Mouse (Mus musculus) kidney, postnatal 0 days (tissue): ENCODE data around the gene Phka1. TPM values are rescaled to one million over a fixed set of nuclear protein-coding genes. Genes with fewer than 3 reads are reported as not detected.
"Not testable (repeated sequence)": the region's sequence is repeated elsewhere in the genome, so short reads cannot be mapped to it uniquely, and the experiment has no call there.

Source experiments
- ATAC-seq: fragments of 200-750 bp; cut with Nextera tagmentation; replicated peaks from 2 replicates; pipeline ENCODE4 v1.8.0; 2017; ENCODE audit warnings: low read depth, moderate number of reproducible peaks, moderate TSS enrichment, moderate library complexity; ENCODE audit not compliant: low FRiP score
- DNase-seq: peaks from one replicate; pipeline ENCODE4 v3.0.0-alpha.2; 2016; ENCODE audit warnings: low spot score
- H3K27ac ChIP-seq: fragments of 300-500 bp; sonication (generic); 2 replicates; pipeline ENCODE4 v1.5.1; 2014; ENCODE audit warnings: mild to moderate bottlenecking
- H3K27me3 ChIP-seq: fragments of 300-500 bp; sonication (generic); 2 replicates; pipeline ENCODE4 v1.6.1; 2014; ENCODE audit warnings: low read length, mixed read lengths; ENCODE audit not compliant: insufficient read depth
- H3K36me3 ChIP-seq: fragments of 300-500 bp; sonication (generic); 2 replicates; pipeline ENCODE4 v1.6.1; 2014; ENCODE audit warnings: low read length, mixed read lengths; ENCODE audit not compliant: insufficient read depth
- H3K4me1 ChIP-seq: fragments of 300-500 bp; sonication (generic); replicated peaks from 2 replicates; pipeline ENCODE4 v1.6.1; 2014; ENCODE audit warnings: antibody characterized with exemption, low read length, mixed read lengths; ENCODE audit not compliant: insufficient read depth
- H3K4me2 ChIP-seq: fragments of 300-500 bp; sonication (generic); 2 replicates; pipeline ENCODE4 v1.6.1; 2014; ENCODE audit warnings: mild to moderate bottlenecking, low read length, moderate library complexity, mixed read lengths
- H3K4me3 ChIP-seq: fragments of 300-500 bp; sonication (generic); replicated peaks from 2 replicates; pipeline ENCODE4 v1.5.1; 2014; ENCODE audit warnings: low read depth, low read length
- H3K9ac ChIP-seq: fragments of 300-500 bp; sonication (generic); 2 replicates; pipeline ENCODE4 v1.6.1; 2014; ENCODE audit warnings: low read depth, low read length
- H3K9me3 ChIP-seq: fragments of 300-500 bp; sonication (generic); replicated peaks from 2 replicates; pipeline ENCODE4 v1.6.1; 2016; ENCODE audit warnings: low read length, inconsistent platforms, mixed read lengths
- CTCF ChIP-seq: IDR thresholded peaks from 2 replicates; pipeline ENCODE4 v1.5.1; 2016; ENCODE audit warnings: antibody characterized with exemption, low read depth, mild to moderate bottlenecking, moderate library complexity
- WGBS: fragments of 180-500 bp; shearing (Covaris S2); extraction: QIAGEN DNeasy Blood & Tissue Kit; methylation state at CpG from one replicate; pipeline ENCODE4 v1.1.7; 2014; 5-methylcytosine and 5-hydroxymethylcytosine counted together
- polyA plus RNA-seq: library from polyadenylated mRNA; unstranded; fragments of >200 nt; fragmentation: Nextera tagmentation; extraction: Ambion mirVana; gene quantifications from 2 replicates; pipeline ENCODE4 v1.2.1, GENCODE M21; 2015

The Phka1 gene
- 3.8 and 4.0 TPM in 2 replicates for polyA plus RNA-seq

DNA sequence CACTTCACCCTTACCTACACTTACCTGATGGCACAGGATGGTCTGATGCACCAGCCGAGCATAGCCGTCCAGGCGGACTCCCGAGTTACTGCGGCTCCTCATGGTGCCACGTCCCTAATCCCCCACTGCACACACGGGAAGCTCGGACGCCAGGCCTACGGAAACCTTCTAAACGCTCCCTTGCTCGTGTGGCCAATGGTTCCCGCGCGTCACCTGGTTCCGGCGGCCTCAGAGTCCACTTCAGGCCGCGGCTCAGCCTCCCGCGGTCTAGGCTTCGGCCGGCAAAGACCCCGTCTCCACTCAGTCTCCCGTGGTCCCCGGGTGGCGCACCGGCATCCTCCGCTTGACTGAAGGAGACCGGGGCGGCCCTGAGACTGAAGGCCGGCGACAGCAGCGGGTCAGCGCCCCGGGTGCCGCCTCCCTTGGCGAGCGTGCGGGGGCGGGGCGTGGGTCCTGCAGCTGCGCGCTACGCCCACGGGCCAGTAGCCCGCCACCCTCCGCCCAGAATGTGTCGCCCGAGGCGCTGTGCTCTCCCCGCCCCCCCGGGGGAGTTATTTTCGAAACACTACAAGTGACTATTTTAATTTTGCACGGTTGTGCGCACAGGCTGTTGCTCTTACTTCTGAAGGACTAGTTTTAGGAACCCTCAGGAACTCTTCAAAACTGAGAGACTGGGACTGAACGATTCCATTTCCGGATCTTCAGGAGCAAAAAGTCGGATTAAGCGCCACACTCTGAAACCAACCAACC, at the start of gene Phka1:
Phka1 (minus strand) TSS at position 424 of the 750 bp plus-strand sequence.
- Histone ChIP-seq H3K4me1 (no peaks in the 10 kb centered on the region), H3K9me3 (no peaks in the 10 kb centered on the region), H3K36me3 (no peaks in the 10 kb centered on the region), H3K9ac (peak within 1 kb of the TSS; percentile 58), H3K27ac (peak within 1 kb of the TSS; percentile 25; the same call in 1 of the 2 replicates), H3K27me3 (no peaks in the 10 kb centered on the region), H3K4me3 (peak within 1 kb of the TSS; percentile 52), H3K4me2 (peak within 1 kb of the TSS; percentile 56)
- WGBS = 26% methylated on average over 60 of the region's 60 CpGs
- ATAC-seq (peak; percentile 91), DNase-seq (peak; percentile 61)
- 0 out of 2 replicates have a peak, but pooled peaks have one; percentile 22 for TF ChIP-seq CTCF

- WGBS = 12% methylated on average over 4 of the region's 4 CpGs
- H3K36me3 ChIP-seq, H3K4me3 ChIP-seq, H3K27ac ChIP-seq, H3K4me2 ChIP-seq, ATAC-seq, H3K4me1 ChIP-seq, H3K9me3 ChIP-seq, H3K9ac ChIP-seq, H3K27me3 ChIP-seq: not testable (repeated sequence)
- TF ChIP-seq CTCF = peak; percentile 60
- peak; percentile 27 for DNase-seq
Measured at GRCm38 (mm10) chrX:102689252-102689651, 45.2 kb upstream of the Phka1 start.

DNA sequence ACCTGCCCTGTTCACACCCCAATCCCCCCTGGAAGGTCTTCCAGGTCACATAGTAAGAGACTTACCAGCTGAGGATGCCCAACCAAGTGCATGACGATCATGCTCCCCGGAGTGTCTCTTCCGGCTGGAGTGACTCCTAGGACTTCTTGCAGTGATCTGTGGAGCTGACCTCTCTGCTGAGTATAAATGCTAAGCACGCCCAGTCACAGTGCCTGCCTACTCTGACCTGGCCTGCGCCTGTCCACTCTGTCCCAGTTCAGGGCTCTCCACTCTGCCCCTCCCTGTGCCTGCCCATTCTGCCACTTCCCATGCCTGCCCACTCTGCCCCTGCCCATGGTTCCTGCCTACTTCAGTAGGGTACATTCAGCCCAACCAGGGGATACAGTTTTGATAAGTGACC, 42.8 kb upstream of the Phka1 start, which contains the start of gene Gm3880:
Gm3880 (minus strand) TSS at position 101 of the 400 bp plus-strand sequence.
- not testable (repeated sequence) for H3K9me3 ChIP-seq, H3K27me3 ChIP-seq, H3K27ac ChIP-seq, ATAC-seq, H3K36me3 ChIP-seq, H3K4me2 ChIP-seq, DNase-seq, H3K4me3 ChIP-seq, H3K9ac ChIP-seq, H3K4me1 ChIP-seq
- WGBS = 85% methylated on average over 5 of the region's 5 CpGs

GRCm38 (mm10) chrX:102684706-102685105, 40.7 kb upstream of the Phka1 start:
- H3K9ac ChIP-seq, H3K9me3 ChIP-seq, DNase-seq, H3K27me3 ChIP-seq, ATAC-seq, H3K4me3 ChIP-seq, H3K36me3 ChIP-seq, H3K4me2 ChIP-seq, H3K4me1 ChIP-seq, H3K27ac ChIP-seq: not testable (repeated sequence)
- WGBS = 47% methylated on average over 3 of the region's 3 CpGs

DNA sequence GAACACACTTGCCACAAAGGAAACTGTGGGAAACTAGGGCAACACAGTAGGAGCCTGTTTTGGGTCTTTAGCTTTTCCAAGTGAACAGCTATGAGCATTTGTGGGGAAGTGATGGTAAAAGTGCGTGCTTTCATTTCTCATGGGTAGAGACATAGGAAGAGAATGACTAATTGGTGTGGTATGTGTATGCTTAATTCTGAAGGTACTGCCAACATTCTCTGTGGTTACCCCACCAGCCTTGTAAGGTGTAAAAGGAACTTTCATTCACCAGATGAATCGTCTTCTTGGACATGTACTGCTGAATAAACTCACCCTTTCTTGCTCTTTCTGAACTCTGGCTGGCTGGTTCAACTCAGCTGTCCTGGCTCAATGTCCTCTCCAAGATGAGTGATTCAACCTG, 22.6 kb upstream of the Phka1 start:
- DNase-seq (no peak), ATAC-seq (no peak)
- Histone ChIP-seq H3K4me1 (no peaks in the 10 kb centered on the region), H3K4me2 (no peak overlapping the region), H3K27me3 (no peaks in the 10 kb centered on the region), H3K9ac (no peak overlapping the region), H3K36me3 (no peaks in the 10 kb centered on the region), H3K27ac (no peak overlapping the region), H3K4me3 (no peak overlapping the region), H3K9me3 (no peaks in the 10 kb centered on the region)
- WGBS = 73% methylated on average over 2 of the region's 2 CpGs
- TF ChIP-seq CTCF = no peak

- peak; percentile 63 for TF ChIP-seq CTCF
- H3K36me3 ChIP-seq = no peaks in the 10 kb centered on the region
- WGBS = 22% methylated on average over 3 of the region's 3 CpGs
- H3K4me3 ChIP-seq = no peak overlapping the region
- peak; percentile 7 for DNase-seq
- H3K9ac ChIP-seq = no peak overlapping the region
- no peak overlapping the region for H3K4me2 ChIP-seq
- H3K27me3 ChIP-seq = no peaks in the 10 kb centered on the region
- H3K4me1 ChIP-seq = no peaks in the 10 kb centered on the region
- H3K27ac ChIP-seq = no peak overlapping the region
- ATAC-seq = no peak
- H3K9me3 ChIP-seq = no peaks in the 10 kb centered on the region
Measured at GRCm38 (mm10) chrX:102660712-102661111, 16.7 kb upstream of the Phka1 start.
